Mouse (Mus musculus) 3T3-L1 (cell line): ENCODE data around the gene Rhag.

Experiments used
- DNase-seq: peaks from one replicate; pipeline ENCODE4 v3.0.0-alpha.2; 2015; ENCODE audit warnings: low read depth, low spot score

Rhag gene

GRCm38 (mm10) chr17:40874701-40875100 is 63.8 kb downstream of the Rhag start:
- DNase-seq, result peak; percentile 54

GRCm38 (mm10) chr17:40875568-40875967 is 64.6 kb downstream of the Rhag start:
- peak; percentile 51 for DNase-seq

GRCm38 (mm10) chr17:40877741-40878140 is 66.8 kb downstream of the Rhag start:
- DNase-seq, result peak; percentile 73

- DNase-seq, result peak; percentile 44
These were observed 68.6 kb downstream of the Rhag start for GRCm38 (mm10) chr17:40879528-40879923.

GRCm38 (mm10) chr17:40879924-40880691 is 69.2 kb downstream of the Rhag start, which contains the start of gene 9130008F23Rik:
Gene 9130008F23Rik, minus strand, starts transcription at chr17:40880559.
- peak; percentile 89 for DNase-seq

- DNase-seq, result no peak
These were observed 71.2 kb downstream of the Rhag start for GRCm38 (mm10) chr17:40882172-40882571.

GRCm38 (mm10) chr17:40885155-40885554 is 74.2 kb downstream of the Rhag start:
- DNase-seq, result no peak

GRCm38 (mm10) chr17:40887849-40888536 is 77.1 kb downstream of the Rhag start:
- DNase-seq, result no peak
